Mouse (Mus musculus): ENCODE measurements around the gene Padi6. TPM values are rescaled to one million over a fixed set of nuclear protein-coding genes. Genes with fewer than 3 reads are reported as not detected.

Gene Padi6
- total and polyA plus RNA-seq, 2 experiments from 2014 or later = 0.11 to 0.58 TPM

DNA sequence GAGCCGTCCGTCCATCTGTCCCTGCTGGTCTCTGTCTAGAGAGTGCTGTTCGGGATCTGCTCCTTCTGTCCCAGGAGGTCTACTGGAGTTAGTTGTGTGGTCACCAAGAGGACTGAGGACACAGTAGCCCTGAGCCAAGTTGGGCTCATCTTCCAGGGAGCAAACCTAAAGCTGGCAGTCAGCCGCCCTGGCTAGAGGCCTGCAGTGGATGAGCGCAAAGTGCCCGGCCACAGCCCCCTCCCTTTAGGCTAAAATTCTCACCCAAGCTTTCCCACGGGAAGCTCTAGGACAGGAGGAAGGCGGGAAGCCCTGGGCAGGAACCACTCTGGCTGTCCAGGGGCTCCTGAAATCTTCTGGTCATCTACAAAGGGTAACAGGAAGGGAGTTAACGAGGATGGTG lies 19.7 kb downstream of the Padi6 start:
- H3K36me3 ChIP-seq (ENCODE audit: insufficient read depth, low read length) = peaks cover 37% of the 10 kb centered on the region

DNA sequence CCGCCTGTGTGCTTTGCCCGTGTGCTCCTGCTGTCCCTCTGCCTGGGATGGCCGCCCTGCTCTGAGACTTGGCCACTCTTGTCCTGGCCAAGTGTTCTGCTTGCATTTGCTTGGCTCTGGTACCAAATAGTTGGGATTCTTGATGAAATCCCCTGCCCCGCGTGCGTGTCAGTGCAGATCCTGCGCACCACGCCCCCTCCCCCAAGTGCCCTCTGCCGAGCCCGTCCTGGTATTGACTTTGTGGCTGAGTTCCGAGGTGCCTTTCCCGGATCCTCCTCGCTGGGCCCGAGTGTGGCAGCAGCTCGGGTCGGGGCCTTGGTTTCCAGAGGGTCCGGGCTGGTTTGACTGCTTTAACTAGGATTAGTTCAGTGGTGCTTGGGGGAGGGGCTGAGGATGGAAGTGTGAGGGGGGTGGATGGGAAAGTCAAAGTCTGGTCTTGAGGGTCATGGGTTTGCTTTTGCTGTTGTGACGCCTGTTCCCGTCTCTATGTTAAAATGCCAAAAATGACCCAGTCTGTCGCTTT lies 20.4 kb downstream of the Padi6 start:
- H3K4me2 ChIP-seq (ENCODE audit: low read depth, low read length) = no peak overlapping the region
- no peak for ATAC-seq
- no peaks in the 10 kb centered on the region for H3K4me1 ChIP-seq (ENCODE audit: insufficient read depth, low read length)
- 76% methylated on average over 20 of the region's 20 CpGs for WGBS
- no peaks in the 10 kb centered on the region for H3K27me3 ChIP-seq (ENCODE audit: insufficient read depth, low read length)
- H3K4me3 ChIP-seq (ENCODE audit: low read length) = no peak overlapping the region
- no peaks in the 10 kb centered on the region for H3K9me3 ChIP-seq (ENCODE audit: low read length)
- no peak overlapping the region for H3K9ac ChIP-seq (replicated peaks; ENCODE audit: low read length)
- no peak for TF ChIP-seq CTCF (IDR thresholded peaks at IDR 0.05; ENCODE audit: low read depth)
- H3K36me3 ChIP-seq (ENCODE audit: insufficient read depth, low read length) = peaks cover 40% of the 10 kb centered on the region
- no peak overlapping the region for H3K27ac ChIP-seq
- no peak for DNase-seq (ENCODE audit: low spot score)

More for the DNA sequence above, 19.7 kb downstream of the Padi6 start:
- ATAC-seq (no peak), DNase-seq (ENCODE audit: low spot score) (peak; percentile 31)
- H3K27ac ChIP-seq = no peak overlapping the region
- no peak overlapping the region for H3K4me2 ChIP-seq (ENCODE audit: low read depth, low read length)
- H3K27me3 ChIP-seq (ENCODE audit: insufficient read depth, low read length) = no peaks in the 10 kb centered on the region
- no peak for TF ChIP-seq CTCF (IDR thresholded peaks at IDR 0.05; ENCODE audit: low read depth)
- H3K9ac ChIP-seq (replicated peaks; ENCODE audit: low read length) = no peak overlapping the region
- 58% methylated on average over 9 of the region's 9 CpGs for WGBS
- no peaks in the 10 kb centered on the region for H3K4me1 ChIP-seq (ENCODE audit: insufficient read depth, low read length)
- no peak overlapping the region for H3K4me3 ChIP-seq (ENCODE audit: low read length)
- no peaks in the 10 kb centered on the region for H3K9me3 ChIP-seq (ENCODE audit: low read length)

DNA sequence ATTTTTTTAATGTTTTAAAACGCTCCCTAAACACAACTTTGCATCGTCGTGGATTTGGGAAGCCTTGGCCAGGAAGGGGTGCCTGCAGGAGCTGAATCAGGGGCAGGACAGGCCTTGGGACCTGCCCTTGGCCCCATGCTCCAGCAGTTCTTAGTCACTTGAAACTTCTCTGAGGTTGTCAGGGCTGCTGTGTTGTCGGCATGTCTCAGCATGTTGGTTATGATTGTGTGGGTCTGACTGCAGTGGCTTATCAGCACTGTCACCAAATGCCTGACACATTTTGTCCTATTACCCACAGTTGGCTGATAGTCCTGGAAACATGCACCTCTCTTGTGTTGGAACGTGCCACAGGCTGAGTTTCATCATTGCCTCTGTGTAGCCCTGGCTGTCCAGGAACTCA lies 22.4 kb downstream of the Padi6 start:
- Histone ChIP-seq H3K4me3 (ENCODE audit: low read length) (no peak overlapping the region), H3K36me3 (ENCODE audit: insufficient read depth, low read length) (peaks cover 54% of the 10 kb centered on the region), H3K27ac (no peak overlapping the region), H3K4me1 (ENCODE audit: insufficient read depth, low read length) (no peaks in the 10 kb centered on the region), H3K27me3 (ENCODE audit: insufficient read depth, low read length) (no peaks in the 10 kb centered on the region), H3K9me3 (ENCODE audit: low read length) (no peaks in the 10 kb centered on the region), H3K9ac (replicated peaks; ENCODE audit: low read length) (no peak overlapping the region), H3K4me2 (ENCODE audit: low read depth, low read length) (no peak overlapping the region)
- no peak for DNase-seq (ENCODE audit: low spot score)
- WGBS = 90% methylated on average over 5 of the region's 5 CpGs
- TF ChIP-seq CTCF (IDR thresholded peaks at IDR 0.05; ENCODE audit: low read depth) = no peak
- no peak for ATAC-seq

DNA sequence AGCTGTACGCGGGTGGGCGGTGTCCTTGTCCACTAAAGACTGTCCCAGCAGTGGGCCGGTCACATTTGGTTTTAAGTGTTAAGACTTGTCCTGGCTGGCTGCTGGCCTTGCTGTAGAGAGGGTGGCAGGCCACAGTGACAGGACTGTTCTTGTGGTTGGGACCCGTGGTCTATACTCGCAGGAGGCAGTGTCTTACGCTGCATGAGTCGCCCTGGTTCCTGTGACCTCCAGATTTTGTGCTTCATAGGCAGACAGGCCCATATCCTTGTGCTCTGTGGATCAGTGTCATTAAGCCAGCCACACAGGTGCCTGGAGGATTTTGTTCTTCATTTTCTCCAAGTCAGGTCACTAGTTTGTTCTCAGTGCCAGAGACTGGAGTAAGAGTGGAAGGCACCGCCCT lies 24.0 kb downstream of the Padi6 start:
- H3K36me3 ChIP-seq (ENCODE audit: insufficient read depth, low read length) = peaks cover 54% of the 10 kb centered on the region
- H3K27me3 ChIP-seq (ENCODE audit: insufficient read depth, low read length) = no peaks in the 10 kb centered on the region
- TF ChIP-seq CTCF (IDR thresholded peaks at IDR 0.05; ENCODE audit: low read depth) = no peak
- WGBS = 94% methylated on average over 9 of the region's 9 CpGs
- ATAC-seq = no peak
- H3K9me3 ChIP-seq (ENCODE audit: low read length) = no peaks in the 10 kb centered on the region
- no peak overlapping the region for H3K27ac ChIP-seq
- no peaks in the 10 kb centered on the region for H3K4me1 ChIP-seq (ENCODE audit: insufficient read depth, low read length)
- no peak overlapping the region for H3K4me2 ChIP-seq (ENCODE audit: low read depth, low read length)
- no peak overlapping the region for H3K9ac ChIP-seq (replicated peaks; ENCODE audit: low read length)
- no peak for DNase-seq (ENCODE audit: low spot score)
- no peak overlapping the region for H3K4me3 ChIP-seq (ENCODE audit: low read length)

DNA sequence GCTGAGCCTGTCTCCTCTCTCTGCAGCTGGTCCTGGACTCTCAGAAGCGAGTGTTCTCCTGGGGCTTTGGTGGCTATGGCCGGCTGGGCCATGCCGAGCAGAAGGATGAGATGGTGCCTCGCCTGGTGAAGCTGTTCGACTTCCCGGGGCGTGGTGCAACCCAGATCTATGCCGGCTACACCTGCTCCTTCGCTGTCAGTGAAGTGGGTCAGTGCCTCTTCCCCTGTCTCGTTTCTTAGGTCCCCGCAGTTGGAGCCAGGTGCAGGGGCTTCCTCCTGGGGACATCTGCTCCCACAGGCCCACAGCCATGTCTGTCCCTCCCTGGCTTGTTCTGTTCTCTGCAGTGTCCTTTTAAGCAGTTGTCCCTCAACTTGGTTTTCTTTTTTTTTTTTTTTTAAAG lies 25.4 kb downstream of the Padi6 start:
- Histone ChIP-seq H3K27me3 (ENCODE audit: insufficient read depth, low read length) (no peaks in the 10 kb centered on the region), H3K9me3 (ENCODE audit: low read length) (no peaks in the 10 kb centered on the region), H3K36me3 (ENCODE audit: insufficient read depth, low read length) (peaks cover 59% of the 10 kb centered on the region), H3K4me3 (ENCODE audit: low read length) (no peak overlapping the region), H3K27ac (no peak overlapping the region), H3K4me1 (ENCODE audit: insufficient read depth, low read length) (no peaks in the 10 kb centered on the region), H3K9ac (replicated peaks; ENCODE audit: low read length) (no peak overlapping the region), H3K4me2 (ENCODE audit: low read depth, low read length) (no peak overlapping the region)
- no peak for ATAC-seq
- DNase-seq (ENCODE audit: low spot score) = no peak
- no peak for TF ChIP-seq CTCF (IDR thresholded peaks at IDR 0.05; ENCODE audit: low read depth)
- WGBS = 96% methylated on average over 11 of the region's 11 CpGs

DNA sequence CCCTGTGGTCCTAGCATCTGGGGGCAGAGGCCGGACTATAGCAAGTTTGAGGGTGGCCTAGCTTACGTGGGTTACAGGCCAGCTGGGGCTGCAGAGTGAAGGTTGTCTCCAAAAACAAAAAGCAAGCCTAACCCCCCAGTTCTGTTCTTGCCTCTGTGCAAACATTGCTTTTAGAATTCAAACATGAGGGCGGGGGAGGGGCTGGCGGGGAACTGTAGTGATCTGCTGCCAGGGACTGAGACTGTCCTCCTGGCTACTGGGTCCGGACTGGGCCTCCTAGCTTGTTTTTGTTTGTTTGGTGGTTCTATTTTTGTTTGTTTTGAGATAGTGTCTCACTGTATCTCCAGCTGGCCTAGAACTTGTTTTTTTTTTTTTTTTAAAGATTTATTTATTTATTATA lies 27.9 kb downstream of the Padi6 start:
- 69% methylated on average over 5 of the region's 5 CpGs for WGBS
- Histone ChIP-seq H3K27ac (peak overlapping the region; percentile 42), H3K27me3 (ENCODE audit: insufficient read depth, low read length) (no peaks in the 10 kb centered on the region), H3K4me3 (ENCODE audit: low read length) (no peak overlapping the region), H3K9ac (replicated peaks; ENCODE audit: low read length) (no peak overlapping the region), H3K4me2 (ENCODE audit: low read depth, low read length) (no peak overlapping the region), H3K9me3 (ENCODE audit: low read length) (no peaks in the 10 kb centered on the region), H3K4me1 (ENCODE audit: insufficient read depth, low read length) (no peaks in the 10 kb centered on the region), H3K36me3 (ENCODE audit: insufficient read depth, low read length) (peaks cover 51% of the 10 kb centered on the region)
- DNase-seq (ENCODE audit: low spot score) = peak; percentile 11
- TF ChIP-seq CTCF (IDR thresholded peaks at IDR 0.05; ENCODE audit: low read depth) = no peak
- no peak for ATAC-seq

DNA sequence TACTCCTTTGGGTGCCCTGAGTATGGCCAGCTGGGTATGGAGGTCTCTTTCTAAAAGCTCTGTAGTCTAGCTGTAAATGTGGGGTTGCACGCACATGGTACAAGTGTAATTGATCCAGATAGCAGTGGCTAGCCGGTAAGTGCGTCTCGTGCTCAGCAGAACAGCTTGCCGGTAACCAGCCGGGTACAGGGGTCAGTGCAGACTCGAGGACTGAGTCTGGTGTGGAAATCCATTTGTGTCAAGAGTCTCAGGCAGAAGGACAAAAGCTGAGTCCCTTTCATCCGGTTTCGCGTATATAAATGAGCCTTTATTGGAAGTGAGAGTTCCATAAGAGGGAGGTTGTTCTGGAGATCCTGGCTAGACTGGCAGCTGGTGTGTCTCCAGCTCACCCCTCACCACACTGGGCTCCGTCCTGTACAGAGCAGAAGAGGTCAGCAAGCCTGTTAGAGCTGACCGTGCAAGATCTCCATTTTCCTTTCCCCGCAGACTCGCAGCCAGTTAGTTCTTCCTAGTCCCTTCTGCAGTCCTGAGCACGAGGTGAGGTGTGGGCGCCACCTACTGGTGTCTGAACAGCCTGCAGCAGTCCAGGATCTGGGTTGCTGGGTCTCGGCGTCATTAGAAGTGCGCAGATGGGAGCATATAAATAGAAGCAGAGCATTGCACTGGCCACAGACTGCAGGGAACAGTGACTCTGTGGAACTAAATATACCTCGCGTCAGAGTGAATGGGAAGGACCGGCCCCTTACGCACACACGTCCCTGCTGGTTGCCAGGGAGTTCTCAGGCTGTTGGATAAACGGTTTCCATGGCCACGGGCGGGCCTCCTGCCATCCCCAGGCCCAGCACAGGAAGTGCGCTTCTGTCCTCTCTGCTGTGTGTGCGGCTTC lies 28.7 kb downstream of the Padi6 start:
- Histone ChIP-seq H3K36me3 (ENCODE audit: insufficient read depth, low read length) (peaks cover 50% of the 10 kb centered on the region), H3K4me2 (ENCODE audit: low read depth, low read length) (no peak overlapping the region), H3K27ac (peak overlapping the region; percentile 42; the same call in 1 of the 2 replicates), H3K27me3 (ENCODE audit: insufficient read depth, low read length) (no peaks in the 10 kb centered on the region), H3K9ac (replicated peaks; ENCODE audit: low read length) (no peak overlapping the region), H3K4me1 (ENCODE audit: insufficient read depth, low read length) (no peaks in the 10 kb centered on the region), H3K4me3 (ENCODE audit: low read length) (no peak overlapping the region), H3K9me3 (ENCODE audit: low read length) (no peaks in the 10 kb centered on the region)
- peak; percentile 96 for TF ChIP-seq CTCF (IDR thresholded peaks at IDR 0.05; ENCODE audit: low read depth)
- 18% methylated on average over 29 of the region's 29 CpGs for WGBS
- ATAC-seq (peak; percentile 93), DNase-seq (ENCODE audit: low spot score) (peak; percentile 96)
